Mouse (Mus musculus): ENCODE results near the gene Cd72. TPM values are rescaled to one million over a fixed set of nuclear protein-coding genes. Genes with fewer than 3 reads are reported as not detected.

The Cd72 gene
- polyA plus RNA-seq, 1 experiment from 2014 or later: 3.2 TPM

- ATAC-seq: no peak
- H3K27ac ChIP-seq (ENCODE audit: low read depth, low read length): no peak overlapping the region
These were observed 56.4 kb downstream of the Cd72 start for GRCm38 (mm10) chr4:43398014-43398413.

More at GRCm38 (mm10) chr4:43398014-43398413, 56.4 kb downstream of the Cd72 start:
- Histone ChIP-seq H3K4me2 (replicated peaks; ENCODE audit: low read depth) (no peak overlapping the region), H3K9ac (ENCODE audit: low read depth, low read length) (no peak overlapping the region), H3K9me3 (ENCODE audit: control insufficient read depth) (no peaks in the 10 kb centered on the region), H3K27me3 (replicated peaks; ENCODE audit: control insufficient read depth, insufficient read depth, low read length) (no peaks in the 10 kb centered on the region), H3K4me1 (replicated peaks; ENCODE audit: control insufficient read depth, insufficient read depth, low read length) (peaks cover 6% of the 10 kb centered on the region), H3K36me3 (ENCODE audit: control insufficient read depth, insufficient read depth) (no peaks in the 10 kb centered on the region), H3K4me3 (ENCODE audit: low read depth, low read length) (no peak overlapping the region)
- WGBS: 76% methylated on average over 4 of the region's 4 CpGs
- TF ChIP-seq CTCF (IDR thresholded peaks at IDR 0.05; ENCODE audit: low read depth): no peak

Other genes with a start within 250 kb of the Cd72 start
- 1.0 and 1.1 TPM in 2 replicates for gene Atp8b5, start 187.5 kb downstream of the Cd72 start, polyA plus RNA-seq (2015; fragmentation: Nextera tagmentation; extraction: Ambion mirVana)
- gene Rusc2, start 72.6 kb downstream of the Cd72 start, polyA plus RNA-seq (2015; fragmentation: Nextera tagmentation; extraction: Ambion mirVana): 11.9 and 12.1 TPM in 2 replicates
- 0.16 TPM in 1 of 2 replicates, not detected in the other for gene Fam166b, start 25.5 kb downstream of the Cd72 start, polyA plus RNA-seq (2015; fragmentation: Nextera tagmentation; extraction: Ambion mirVana)
- 4.6 and 4.7 TPM in 2 replicates for gene Tesk1, start 12.7 kb downstream of the Cd72 start, polyA plus RNA-seq (2015; fragmentation: Nextera tagmentation; extraction: Ambion mirVana)
- gene Sit1, start 29.1 kb upstream of the Cd72 start, polyA plus RNA-seq (2015; fragmentation: Nextera tagmentation; extraction: Ambion mirVana): not detected in 2 replicates
- gene Ccdc107, start 38.3 kb upstream of the Cd72 start, polyA plus RNA-seq (2015; fragmentation: Nextera tagmentation; extraction: Ambion mirVana): 79.8 and 83.1 TPM in 2 replicates
- gene Arhgef39, start 45.1 kb upstream of the Cd72 start, polyA plus RNA-seq (2015; fragmentation: Nextera tagmentation; extraction: Ambion mirVana): 10.3 and 12.3 TPM in 2 replicates
- 4.8 and 5.4 TPM in 2 replicates for gene Car9, start 52.3 kb upstream of the Cd72 start, polyA plus RNA-seq (2015; fragmentation: Nextera tagmentation; extraction: Ambion mirVana)
- 928 and 1,046 TPM in 2 replicates for gene Tpm2, start 69.1 kb upstream of the Cd72 start, polyA plus RNA-seq (2015; fragmentation: Nextera tagmentation; extraction: Ambion mirVana)
- 102 and 114 TPM in 2 replicates for gene Creb3, start 107.7 kb upstream of the Cd72 start, polyA plus RNA-seq (2015; fragmentation: Nextera tagmentation; extraction: Ambion mirVana)
- gene Tln1, start 108.1 kb upstream of the Cd72 start, polyA plus RNA-seq (2015; fragmentation: Nextera tagmentation; extraction: Ambion mirVana): 41.6 and 47.7 TPM in 2 replicates
- 11.3 and 13.0 TPM in 2 replicates for gene Rgp1, start 124.1 kb upstream of the Cd72 start, polyA plus RNA-seq (2015; fragmentation: Nextera tagmentation; extraction: Ambion mirVana)
- gene Gba2, start 124.2 kb upstream of the Cd72 start, polyA plus RNA-seq (2015; fragmentation: Nextera tagmentation; extraction: Ambion mirVana): 5.2 and 5.3 TPM in 2 replicates
- not detected in 2 replicates for gene Msmp, start 129.9 kb upstream of the Cd72 start, polyA plus RNA-seq (2015; fragmentation: Nextera tagmentation; extraction: Ambion mirVana)
- 3.5 and 4.1 TPM in 2 replicates for gene Npr2, start 177.3 kb upstream of the Cd72 start, polyA plus RNA-seq (2015; fragmentation: Nextera tagmentation; extraction: Ambion mirVana)
- 0.08 and 0.22 TPM in 2 replicates for gene Spag8, start 199.0 kb upstream of the Cd72 start, polyA plus RNA-seq (2015; fragmentation: Nextera tagmentation; extraction: Ambion mirVana)
- 270 and 305 TPM in 2 replicates for gene Hint2, start 201.8 kb upstream of the Cd72 start, polyA plus RNA-seq (2015; fragmentation: Nextera tagmentation; extraction: Ambion mirVana)
- gene Tmem8b, start 214.3 kb upstream of the Cd72 start, polyA plus RNA-seq (2015; fragmentation: Nextera tagmentation; extraction: Ambion mirVana): 1.6 and 1.9 TPM in 2 replicates
- gene Fam221b, start 214.5 kb upstream of the Cd72 start, polyA plus RNA-seq (2015; fragmentation: Nextera tagmentation; extraction: Ambion mirVana): 6.0 and 6.7 TPM in 2 replicates
- gene Olfr70, start 246.2 kb upstream of the Cd72 start, polyA plus RNA-seq (2015; fragmentation: Nextera tagmentation; extraction: Ambion mirVana): not detected in 2 replicates

Data from intestine, postnatal 0 days (tissue).